Mouse (Mus musculus) heart, postnatal 14 days (tissue): Measurements from ENCODE around the gene Reln. TPM values are rescaled to one million over a fixed set of nuclear protein-coding genes. Genes with fewer than 3 reads are reported as not detected.

ENCODE experiments used
- DNase-seq, 2 experiments: peaks; one replicate each; pipeline ENCODE4 v3.0.0; 2021 to 2022
- intact Hi-C: fragments of 180-260 bp; cut with DNase I; formaldehyde crosslinking; loops from one replicate; pipeline ENCODE4 v1.15.1; 2025
- total RNA-seq, 2 experiments: library from RNA; stranded (reverse); gene quantifications; 2 replicates each; pipeline ENCODE4 v1.2.3; 2021

The Reln gene
- total RNA-seq, 2 experiments from 2014 or later = 3.7 to 4.6 TPM

- intact Hi-C loops = no loop called here
- no peak for DNase-seq
Observed at GRCm38 (mm10) chr5:22311046-22311445, 33.5 kb downstream of the Reln start.

GRCm38 (mm10) chr5:22309001-22309400 lies 35.5 kb downstream of the Reln start:
- no peak for DNase-seq
- intact Hi-C loops = no loop called here

- intact Hi-C loops = no loop called here
- DNase-seq = no peak
Observed at GRCm38 (mm10) chr5:22307853-22308252, 36.6 kb downstream of the Reln start.

DNA sequence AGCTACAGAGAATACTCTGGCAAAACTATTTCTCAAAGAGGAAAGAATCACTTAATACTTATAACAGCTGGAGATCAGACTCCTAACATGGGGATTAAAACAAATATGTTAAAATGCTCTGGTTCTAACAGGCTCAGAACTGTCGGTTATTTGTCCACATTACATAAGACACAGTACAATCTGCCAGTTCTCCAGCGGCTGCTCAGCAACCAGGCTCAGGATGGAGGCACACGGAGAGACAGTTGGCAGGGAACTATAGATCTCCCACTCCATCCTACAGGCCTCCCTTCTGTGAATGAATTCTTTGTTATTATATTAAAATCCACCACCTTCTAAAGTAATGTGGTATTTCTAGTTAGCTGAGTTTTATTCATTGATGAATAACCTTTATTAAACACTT lies 37.4 kb downstream of the Reln start:
- DNase-seq = no peak
- intact Hi-C loops = no loop called here

GRCm38 (mm10) chr5:22303709-22304108 lies 40.8 kb downstream of the Reln start:
- no peak for DNase-seq
- intact Hi-C loops = no loop called here

DNA sequence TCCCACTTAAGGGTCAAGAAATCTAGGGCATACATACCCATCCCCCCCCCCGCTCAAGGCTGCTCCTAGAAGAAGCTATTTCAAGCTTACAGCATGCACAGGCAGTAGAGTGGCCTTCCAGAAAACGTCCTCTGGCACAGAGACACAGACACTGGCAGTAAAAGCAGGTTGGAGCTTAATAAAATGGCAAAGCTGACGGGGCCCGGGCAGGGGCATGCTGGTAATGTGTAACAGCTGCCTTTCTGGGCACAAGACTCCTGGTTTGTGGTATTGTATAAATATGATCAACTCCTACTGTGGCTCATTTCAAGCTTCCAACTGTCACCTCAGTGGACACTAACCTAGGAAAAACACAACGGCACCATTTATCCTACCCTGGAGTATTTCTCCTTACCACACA lies 42.2 kb downstream of the Reln start:
- no peak for DNase-seq
- intact Hi-C loops = no loop called here

GRCm38 (mm10) chr5:22300788-22301187 lies 43.7 kb downstream of the Reln start:
- no peak for DNase-seq
- intact Hi-C loops = no loop called here

- intact Hi-C loops = no loop called here
- DNase-seq = no peak
Observed at GRCm38 (mm10) chr5:22300046-22300445, 44.5 kb downstream of the Reln start.

DNA sequence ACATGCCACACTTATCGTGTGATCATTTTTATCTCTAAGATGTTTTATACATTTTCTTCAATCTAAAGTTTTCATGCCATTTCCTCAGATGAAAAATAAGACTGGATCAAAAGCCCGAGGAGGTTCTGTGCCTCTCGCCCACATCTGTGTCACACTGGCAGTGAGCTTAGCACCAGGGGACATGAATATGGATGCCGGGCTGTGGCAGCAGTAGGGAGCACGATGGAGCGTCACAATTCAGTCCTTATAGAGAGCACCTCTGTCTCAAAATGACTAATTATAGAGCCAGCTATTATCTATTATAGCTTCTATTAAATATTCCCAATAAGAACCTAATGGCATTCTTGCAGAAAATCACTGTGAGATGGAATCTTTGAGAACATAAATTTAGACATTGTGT lies 49.3 kb downstream of the Reln start:
- intact Hi-C loops = no loop called here
- DNase-seq = no peak

- intact Hi-C loops = no loop called here
- DNase-seq = no peak
Observed at GRCm38 (mm10) chr5:22291409-22291808, 53.1 kb downstream of the Reln start.

- DNase-seq = no peak
- intact Hi-C loops = no loop called here
Observed at GRCm38 (mm10) chr5:22285396-22285795, 59.1 kb downstream of the Reln start.

DNA sequence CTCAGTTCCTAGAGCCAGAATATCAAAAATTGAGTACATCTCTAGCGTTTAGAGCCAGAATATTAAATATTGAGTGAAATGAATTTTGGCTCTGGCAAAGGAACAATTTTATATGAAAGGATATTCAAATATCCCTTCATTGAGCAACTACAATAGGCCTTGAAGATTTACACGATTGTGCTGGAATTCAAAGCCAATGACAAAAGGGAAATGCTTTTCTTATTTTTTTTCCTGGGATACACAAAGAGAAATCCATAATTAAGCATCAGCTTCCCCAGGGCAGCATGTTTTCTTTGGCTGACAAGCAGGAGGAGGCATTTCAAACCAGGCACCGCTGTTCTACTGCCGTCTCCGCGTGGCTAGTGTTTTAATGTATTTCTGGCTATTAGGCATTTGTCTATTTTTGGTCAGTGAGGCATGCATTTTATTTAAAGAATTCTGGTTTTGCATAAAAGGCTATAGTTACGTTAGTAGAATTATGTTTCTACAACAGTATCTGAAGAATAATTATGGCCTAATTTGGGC lies 62.3 kb downstream of the Reln start:
- intact Hi-C loops = no loop called here
- DNase-seq = no peak

GRCm38 (mm10) chr5:22280534-22281164 lies 63.9 kb downstream of the Reln start:
- intact Hi-C loops = no loop called here
- DNase-seq = no peak

- intact Hi-C loops = no loop called here
- DNase-seq = no peak
Observed at GRCm38 (mm10) chr5:22279201-22279600, 65.3 kb downstream of the Reln start.

DNA sequence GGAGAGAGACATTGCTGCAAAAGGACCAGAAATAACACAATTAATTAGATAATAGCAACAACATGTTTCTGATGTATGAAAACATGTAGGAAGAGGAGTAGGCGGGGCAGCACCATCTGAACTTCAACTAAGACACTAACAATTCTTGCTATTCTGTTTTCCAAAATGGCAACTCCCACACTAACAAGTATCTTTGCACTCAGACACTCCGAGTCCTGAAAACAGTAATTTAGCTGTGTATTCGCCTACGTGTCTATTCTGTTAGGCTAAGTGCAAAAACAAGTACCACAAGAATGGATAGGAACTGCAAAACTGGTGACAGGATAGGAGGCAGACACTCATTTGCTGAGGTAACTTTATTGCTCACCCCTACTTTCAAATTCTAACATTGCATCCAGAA lies 70.4 kb downstream of the Reln start:
- intact Hi-C loops = no loop called here

DNA sequence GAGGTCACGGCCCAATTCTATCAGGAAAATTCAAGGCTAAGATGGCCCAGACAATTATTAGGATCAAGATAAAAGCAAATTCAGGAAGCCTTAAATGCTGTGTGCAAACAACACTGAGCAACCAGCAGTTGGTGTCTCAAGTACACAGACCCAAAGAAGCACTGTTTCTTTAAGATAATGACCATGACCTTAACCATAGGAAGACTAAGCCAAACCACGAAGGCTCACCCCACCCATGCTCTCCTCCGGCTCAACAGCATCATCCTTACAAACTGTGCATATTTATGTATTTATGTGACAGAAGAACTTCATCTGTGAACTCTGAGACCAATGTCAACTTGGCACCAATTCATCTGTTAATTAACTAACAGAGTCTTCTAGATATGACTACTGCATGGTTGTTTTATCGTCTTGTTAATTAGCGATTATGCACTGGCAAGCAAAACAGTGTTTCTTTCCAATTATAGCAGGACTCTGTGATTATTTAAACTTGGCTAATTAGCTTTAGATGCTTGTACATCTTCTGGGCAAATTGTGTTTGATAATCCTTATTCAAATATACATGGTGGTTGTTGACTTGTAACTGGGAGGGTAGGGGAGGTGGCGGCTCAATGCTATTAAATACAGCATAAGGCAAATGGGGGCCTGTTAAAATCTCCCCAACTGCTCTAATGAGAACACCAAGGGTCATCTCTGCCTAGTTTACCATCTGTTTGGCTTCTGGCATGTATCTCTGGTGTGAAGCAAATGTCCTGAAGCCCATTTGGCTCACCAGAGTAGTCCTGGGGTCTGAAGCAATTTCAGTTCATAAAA lies 77.8 kb downstream of the Reln start:
- intact Hi-C loops = no loop called here
- DNase-seq = no peak

More for the DNA sequence above, 70.4 kb downstream of the Reln start:
- no peak for DNase-seq

GRCm38 (mm10) chr5:22262351-22262765 lies 82.1 kb downstream of the Reln start:
- intact Hi-C loops = no loop called here
- DNase-seq = no peak

GRCm38 (mm10) chr5:22255346-22255745 lies 89.2 kb downstream of the Reln start:
- DNase-seq = no peak
- intact Hi-C loops = no loop called here

DNA sequence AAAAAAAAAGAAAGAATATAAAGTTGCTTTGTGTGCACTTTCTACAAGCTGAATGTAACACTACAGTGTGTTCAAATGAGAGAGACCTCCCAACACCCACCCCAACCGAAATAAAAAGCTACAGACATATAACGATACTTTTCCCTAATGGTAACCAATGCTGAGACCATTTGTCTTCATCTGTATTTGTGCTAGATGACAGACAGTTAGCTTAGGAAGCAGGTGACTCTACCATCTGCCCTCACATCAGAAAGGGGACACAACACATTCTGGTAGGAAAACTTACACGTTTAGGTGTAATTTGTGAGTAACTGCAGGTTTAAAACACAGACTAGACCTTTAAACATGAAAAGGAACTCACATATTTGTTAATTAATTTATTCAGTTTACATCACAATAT lies 90.6 kb downstream of the Reln start:
- DNase-seq = no peak
- intact Hi-C loops = no loop called here

DNA sequence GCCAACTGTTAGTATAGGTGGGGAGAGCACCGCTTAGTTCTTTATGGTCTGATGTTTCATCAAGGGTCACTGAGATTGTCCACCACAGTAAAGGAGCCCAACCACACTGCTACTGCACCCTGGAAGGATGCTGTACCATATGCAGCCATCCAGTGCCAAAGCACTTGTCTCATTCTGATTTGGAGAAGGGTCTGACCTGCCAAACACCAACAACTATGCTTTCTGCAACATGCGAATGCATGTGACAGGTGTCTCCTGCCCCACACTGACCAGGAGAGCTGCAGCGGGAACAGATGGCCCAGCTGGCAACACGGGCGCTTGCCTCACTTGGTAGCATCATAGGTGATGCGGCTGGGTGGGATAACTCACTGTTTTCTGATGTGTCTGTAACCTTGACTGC lies 91.2 kb downstream of the Reln start:
- intact Hi-C loops = no loop called here

GRCm38 (mm10) chr5:22247850-22248249 lies 96.7 kb downstream of the Reln start:
- intact Hi-C loops = no loop called here
- no peak for DNase-seq

More for the DNA sequence above, 91.2 kb downstream of the Reln start:
- no peak for DNase-seq

GRCm38 (mm10) chr5:22245056-22245455 lies 99.4 kb downstream of the Reln start:
- intact Hi-C loops = no loop called here
- no peak for DNase-seq
